Mouse (Mus musculus): ENCODE data around the gene Sept10. TPM values are rescaled to one million over a fixed set of nuclear protein-coding genes. Genes with fewer than 3 reads are reported as not detected.

Gene Sept10
- 4.8 and 9.4 TPM in 2 replicates for total RNA-seq (2017)

GRCm38 (mm10) chr10:59221473-59222270, at the start of gene Sept10, which contains the start of gene Sowahc:
Gene Sept10, minus strand, starts transcription at chr10:59221847.
Gene Sowahc, plus strand, starts transcription at chr10:59221953.
- peak; percentile 89 to 94 for ATAC-seq (replicated peaks in 1 of 2; ENCODE audit: insufficient read depth in 1 of 2, low FRiP score in 2 of 2, low TSS enrichment in 1 of 2, low read depth in 1 of 2, poor library complexity in 2 of 2, severe bottlenecking in 2 of 2)

GRCm38 (mm10) chr10:59268754-59269153, 47.1 kb upstream of the Sept10 start:
- no peak for ATAC-seq (replicated peaks in 1 of 2; ENCODE audit: insufficient read depth in 1 of 2, low FRiP score in 2 of 2, low TSS enrichment in 1 of 2, low read depth in 1 of 2, poor library complexity in 2 of 2, severe bottlenecking in 2 of 2)

- ATAC-seq (replicated peaks in 1 of 2; ENCODE audit: insufficient read depth in 1 of 2, low FRiP score in 2 of 2, low TSS enrichment in 1 of 2, low read depth in 1 of 2, poor library complexity in 2 of 2, severe bottlenecking in 2 of 2), result no peak
These were observed 46.5 kb upstream of the Sept10 start for GRCm38 (mm10) chr10:59268109-59268508.

- no peak for ATAC-seq (replicated peaks in 1 of 2; ENCODE audit: insufficient read depth in 1 of 2, low FRiP score in 2 of 2, low TSS enrichment in 1 of 2, low read depth in 1 of 2, poor library complexity in 2 of 2, severe bottlenecking in 2 of 2)
These were observed 45.6 kb upstream of the Sept10 start for GRCm38 (mm10) chr10:59267275-59267674.

- ATAC-seq (replicated peaks in 1 of 2; ENCODE audit: insufficient read depth in 1 of 2, low FRiP score in 2 of 2, low TSS enrichment in 1 of 2, low read depth in 1 of 2, poor library complexity in 2 of 2, severe bottlenecking in 2 of 2), result no peak
These were observed 44.5 kb upstream of the Sept10 start for GRCm38 (mm10) chr10:59266097-59266496.

- ATAC-seq (replicated peaks in 1 of 2; ENCODE audit: insufficient read depth in 1 of 2, low FRiP score in 2 of 2, low TSS enrichment in 1 of 2, low read depth in 1 of 2, poor library complexity in 2 of 2, severe bottlenecking in 2 of 2), result peak; percentile 31 to 63; a peak in 3 of 4 replicates
These were observed 44.0 kb upstream of the Sept10 start for GRCm38 (mm10) chr10:59265674-59266073.

- peak; percentile 71 to 72; a peak in 3 of 4 replicates for ATAC-seq (replicated peaks in 1 of 2; ENCODE audit: insufficient read depth in 1 of 2, low FRiP score in 2 of 2, low TSS enrichment in 1 of 2, low read depth in 1 of 2, poor library complexity in 2 of 2, severe bottlenecking in 2 of 2)
These were observed 43.4 kb upstream of the Sept10 start for GRCm38 (mm10) chr10:59265067-59265466.

GRCm38 (mm10) chr10:59262979-59263378, 41.3 kb upstream of the Sept10 start:
- ATAC-seq (replicated peaks in 1 of 2; ENCODE audit: insufficient read depth in 1 of 2, low FRiP score in 2 of 2, low TSS enrichment in 1 of 2, low read depth in 1 of 2, poor library complexity in 2 of 2, severe bottlenecking in 2 of 2), result peak in 1 of 2 experiments; percentile 34; a peak in 1 of 4 replicates

GRCm38 (mm10) chr10:59262021-59262420, 40.4 kb upstream of the Sept10 start:
- ATAC-seq (replicated peaks in 1 of 2; ENCODE audit: insufficient read depth in 1 of 2, low FRiP score in 2 of 2, low TSS enrichment in 1 of 2, low read depth in 1 of 2, poor library complexity in 2 of 2, severe bottlenecking in 2 of 2), result no peak

- ATAC-seq (replicated peaks in 1 of 2; ENCODE audit: insufficient read depth in 1 of 2, low FRiP score in 2 of 2, low TSS enrichment in 1 of 2, low read depth in 1 of 2, poor library complexity in 2 of 2, severe bottlenecking in 2 of 2), result no peak
These were observed 40.0 kb upstream of the Sept10 start for GRCm38 (mm10) chr10:59261603-59262002.

- no peak for ATAC-seq (replicated peaks in 1 of 2; ENCODE audit: insufficient read depth in 1 of 2, low FRiP score in 2 of 2, low TSS enrichment in 1 of 2, low read depth in 1 of 2, poor library complexity in 2 of 2, severe bottlenecking in 2 of 2)
These were observed 37.9 kb upstream of the Sept10 start for GRCm38 (mm10) chr10:59259572-59259971.

- no peak for ATAC-seq (replicated peaks in 1 of 2; ENCODE audit: insufficient read depth in 1 of 2, low FRiP score in 2 of 2, low TSS enrichment in 1 of 2, low read depth in 1 of 2, poor library complexity in 2 of 2, severe bottlenecking in 2 of 2)
These were observed 34.9 kb upstream of the Sept10 start for GRCm38 (mm10) chr10:59256533-59256932.

GRCm38 (mm10) chr10:59253541-59254079, 32.0 kb upstream of the Sept10 start:
- no peak for ATAC-seq (replicated peaks in 1 of 2; ENCODE audit: insufficient read depth in 1 of 2, low FRiP score in 2 of 2, low TSS enrichment in 1 of 2, low read depth in 1 of 2, poor library complexity in 2 of 2, severe bottlenecking in 2 of 2)

- no peak for ATAC-seq (replicated peaks in 1 of 2; ENCODE audit: insufficient read depth in 1 of 2, low FRiP score in 2 of 2, low TSS enrichment in 1 of 2, low read depth in 1 of 2, poor library complexity in 2 of 2, severe bottlenecking in 2 of 2)
These were observed 30.7 kb upstream of the Sept10 start for GRCm38 (mm10) chr10:59252396-59252795.

GRCm38 (mm10) chr10:59251980-59252379, 30.3 kb upstream of the Sept10 start:
- ATAC-seq (replicated peaks in 1 of 2; ENCODE audit: insufficient read depth in 1 of 2, low FRiP score in 2 of 2, low TSS enrichment in 1 of 2, low read depth in 1 of 2, poor library complexity in 2 of 2, severe bottlenecking in 2 of 2), result no peak

- no peak for ATAC-seq (replicated peaks in 1 of 2; ENCODE audit: insufficient read depth in 1 of 2, low FRiP score in 2 of 2, low TSS enrichment in 1 of 2, low read depth in 1 of 2, poor library complexity in 2 of 2, severe bottlenecking in 2 of 2)
These were observed 29.0 kb upstream of the Sept10 start for GRCm38 (mm10) chr10:59250679-59251078.

- no peak for ATAC-seq (replicated peaks in 1 of 2; ENCODE audit: insufficient read depth in 1 of 2, low FRiP score in 2 of 2, low TSS enrichment in 1 of 2, low read depth in 1 of 2, poor library complexity in 2 of 2, severe bottlenecking in 2 of 2)
These were observed 27.9 kb upstream of the Sept10 start for GRCm38 (mm10) chr10:59249531-59249930.

GRCm38 (mm10) chr10:59241141-59241541, 19.5 kb upstream of the Sept10 start:
- ATAC-seq (replicated peaks in 1 of 2; ENCODE audit: insufficient read depth in 1 of 2, low FRiP score in 2 of 2, low TSS enrichment in 1 of 2, low read depth in 1 of 2, poor library complexity in 2 of 2, severe bottlenecking in 2 of 2), result no peak

GRCm38 (mm10) chr10:59237757-59238156, 16.1 kb upstream of the Sept10 start:
- no peak for ATAC-seq (replicated peaks in 1 of 2; ENCODE audit: insufficient read depth in 1 of 2, low FRiP score in 2 of 2, low TSS enrichment in 1 of 2, low read depth in 1 of 2, poor library complexity in 2 of 2, severe bottlenecking in 2 of 2)

Data from hematopoietic stem cell, adult 5-6 weeks (primary cell).